Mouse (Mus musculus): ENCODE data around the gene Crabp1. TPM values are rescaled to one million over a fixed set of nuclear protein-coding genes. Genes with fewer than 3 reads are reported as not detected.

The Crabp1 gene
- polyA plus RNA-seq, 1 experiment: 0.21 TPM

DNA sequence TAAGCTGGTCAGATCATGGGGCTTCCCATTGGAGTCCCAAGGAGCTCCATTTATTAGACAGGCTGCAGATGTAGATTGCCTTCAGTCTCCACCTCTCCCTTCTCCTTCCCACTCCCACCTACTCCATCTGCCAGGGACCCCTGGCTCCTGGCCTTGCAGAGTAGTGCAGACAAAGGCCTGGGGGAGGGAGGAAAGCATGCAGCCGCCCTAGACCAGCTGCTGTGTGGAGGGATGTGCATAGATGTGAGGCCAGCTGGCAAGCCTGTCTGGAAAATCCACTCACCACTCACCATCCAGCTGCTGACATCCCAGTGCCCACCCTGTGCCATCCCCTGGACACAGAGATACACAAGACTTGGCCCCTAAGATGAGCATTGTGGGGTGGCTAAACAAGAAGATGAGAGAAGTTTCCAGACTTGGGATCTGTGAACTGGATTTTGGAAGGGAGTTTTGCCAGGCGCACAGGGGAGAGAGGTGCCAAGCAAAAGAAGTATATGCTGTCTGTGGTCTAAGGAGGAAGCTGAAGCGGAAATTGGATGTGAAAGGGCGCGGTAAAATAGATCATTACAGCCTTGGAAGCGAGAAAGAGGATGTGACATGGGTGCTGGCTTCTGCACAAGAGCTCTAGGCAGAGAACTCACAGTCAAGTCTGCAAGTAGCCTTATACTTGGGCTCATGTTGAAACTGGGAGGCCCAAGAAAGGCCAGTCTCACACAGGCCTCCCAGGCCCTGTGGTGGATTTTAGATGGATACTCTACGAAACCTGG lies 14.2 kb upstream of the Crabp1 start:
- no peaks in the 10 kb centered on the region for H3K36me3 ChIP-seq (ENCODE audit: control insufficient read depth, insufficient read depth, low read length)
- no peak for DNase-seq (ENCODE audit: low read depth in 1 of 2, low spot score in 2 of 2)
- no peaks in the 10 kb centered on the region for H3K27me3 ChIP-seq (ENCODE audit: control insufficient read depth, insufficient read depth, low read length)
- H3K4me1 ChIP-seq (ENCODE audit: control insufficient read depth, insufficient read depth, insufficient read length): no peaks in the 10 kb centered on the region
- TF ChIP-seq CTCF (IDR thresholded peaks at IDR 0.05; ENCODE audit: extremely low read depth, insufficient read depth, insufficient read length, insufficient replicate concordance) (no peak), POLR2A (IDR thresholded peaks at IDR 0.05; ENCODE audit: low read depth, low read length) (no peak)
- no peak overlapping the region for H3K4me3 ChIP-seq (ENCODE audit: extremely low read depth, insufficient read depth, insufficient read length)
- WGBS: 65% methylated on average over 7 of the region's 7 CpGs
- no peak overlapping the region for H3K27ac ChIP-seq (ENCODE audit: insufficient read depth, low read length)

DNA sequence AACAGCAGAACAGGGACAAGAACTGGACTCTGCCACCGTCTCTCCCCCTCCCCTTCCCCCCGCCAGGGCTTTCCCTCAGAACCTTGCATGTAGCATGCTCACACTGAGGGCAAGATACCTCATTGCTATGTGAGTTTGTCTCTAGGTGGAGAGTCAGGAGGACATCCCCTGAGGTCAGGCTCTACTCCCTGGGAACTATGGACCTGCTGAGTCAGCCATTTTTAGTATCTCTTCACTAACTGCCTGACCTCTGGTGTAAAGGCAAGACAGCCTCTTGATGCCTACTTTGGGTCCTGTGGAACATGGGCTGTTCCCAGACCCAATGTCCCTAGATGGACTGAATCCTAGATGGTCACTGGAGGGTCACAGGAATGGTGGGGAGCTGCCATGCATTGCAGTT lies 12.9 kb upstream of the Crabp1 start:
- no peak for DNase-seq (ENCODE audit: low read depth in 1 of 2, low spot score in 2 of 2)
- Histone ChIP-seq H3K27ac (ENCODE audit: insufficient read depth, low read length) (no peak overlapping the region), H3K27me3 (ENCODE audit: control insufficient read depth, insufficient read depth, low read length) (no peaks in the 10 kb centered on the region), H3K4me3 (ENCODE audit: extremely low read depth, insufficient read depth, insufficient read length) (no peak overlapping the region), H3K4me1 (ENCODE audit: control insufficient read depth, insufficient read depth, insufficient read length) (no peaks in the 10 kb centered on the region), H3K36me3 (ENCODE audit: control insufficient read depth, insufficient read depth, low read length) (no peaks in the 10 kb centered on the region)
- TF ChIP-seq POLR2A (IDR thresholded peaks at IDR 0.05; ENCODE audit: low read depth, low read length): no peak
- TF ChIP-seq CTCF (IDR thresholded peaks at IDR 0.05; ENCODE audit: extremely low read depth, insufficient read depth, insufficient read length, insufficient replicate concordance): no peak
- 92% methylated on average over 2 of the region's 2 CpGs for WGBS

DNA sequence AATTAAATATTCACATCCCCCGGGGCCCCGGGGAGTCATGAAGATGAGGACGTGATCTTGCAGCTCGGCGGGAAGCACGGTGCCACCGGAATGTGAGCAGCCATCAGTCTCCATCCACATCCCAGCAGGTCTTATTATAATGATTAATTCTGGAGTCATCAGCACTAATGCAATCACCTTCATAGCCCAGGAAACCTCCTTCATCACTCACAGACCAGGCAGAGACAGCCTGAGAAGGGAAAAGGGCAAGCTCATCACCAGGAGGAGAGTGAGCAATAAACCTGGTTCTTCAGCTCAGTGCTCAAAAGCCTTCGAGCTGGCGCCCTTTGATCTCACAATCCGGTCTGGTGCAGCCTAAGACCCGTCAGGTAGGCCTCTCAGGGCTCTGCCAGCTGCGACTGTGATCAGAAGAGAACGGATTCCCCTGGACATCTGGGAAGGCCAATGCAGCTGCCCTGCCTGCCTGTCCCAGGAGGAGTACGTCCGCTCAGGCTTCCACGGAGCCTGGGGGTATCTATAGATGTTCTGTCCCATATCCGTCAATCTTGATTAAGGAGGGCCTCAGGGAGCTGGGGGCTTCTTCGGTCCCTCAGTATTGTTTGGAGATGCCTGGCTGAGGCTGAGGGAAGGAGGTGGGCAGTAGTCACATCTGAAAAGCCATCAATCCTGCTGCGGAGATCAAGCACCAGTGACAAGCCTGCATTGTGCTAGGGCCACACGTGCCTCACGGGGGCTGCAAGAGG lies 12.2 kb upstream of the Crabp1 start:
- TF ChIP-seq POLR2A (IDR thresholded peaks at IDR 0.05; ENCODE audit: low read depth, low read length): no peak
- TF ChIP-seq CTCF (IDR thresholded peaks at IDR 0.05; ENCODE audit: extremely low read depth, insufficient read depth, insufficient read length, insufficient replicate concordance): no peak
- no peak for DNase-seq (ENCODE audit: low read depth in 1 of 2, low spot score in 2 of 2)
- Histone ChIP-seq H3K4me1 (ENCODE audit: control insufficient read depth, insufficient read depth, insufficient read length) (no peaks in the 10 kb centered on the region), H3K27me3 (ENCODE audit: control insufficient read depth, insufficient read depth, low read length) (no peaks in the 10 kb centered on the region), H3K27ac (ENCODE audit: insufficient read depth, low read length) (no peak overlapping the region), H3K4me3 (ENCODE audit: extremely low read depth, insufficient read depth, insufficient read length) (no peak overlapping the region), H3K36me3 (ENCODE audit: control insufficient read depth, insufficient read depth, low read length) (no peaks in the 10 kb centered on the region)
- 68% methylated on average over 21 of the region's 21 CpGs for WGBS

DNA sequence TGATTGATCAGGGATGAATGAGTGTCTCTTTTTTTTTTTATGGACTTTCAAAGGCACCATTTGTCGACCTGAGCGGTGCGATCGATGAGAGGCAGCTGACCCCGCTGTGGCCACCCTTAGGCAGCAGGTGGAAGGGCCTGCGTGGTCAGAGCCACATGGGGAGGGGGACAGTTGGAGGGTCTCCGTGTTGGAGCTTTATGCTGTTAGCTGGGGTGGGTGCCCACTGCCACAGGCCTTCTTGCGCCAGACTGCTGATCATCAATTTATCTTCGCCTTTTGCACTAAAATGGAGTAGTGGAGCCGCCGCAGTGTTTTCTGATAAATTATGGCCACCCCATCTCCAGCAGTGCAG lies 11.6 kb upstream of the Crabp1 start:
- Histone ChIP-seq H3K4me1 (ENCODE audit: control insufficient read depth, insufficient read depth, insufficient read length) (no peaks in the 10 kb centered on the region), H3K4me3 (ENCODE audit: extremely low read depth, insufficient read depth, insufficient read length) (no peak overlapping the region), H3K27me3 (ENCODE audit: control insufficient read depth, insufficient read depth, low read length) (no peaks in the 10 kb centered on the region), H3K36me3 (ENCODE audit: control insufficient read depth, insufficient read depth, low read length) (no peaks in the 10 kb centered on the region), H3K27ac (ENCODE audit: insufficient read depth, low read length) (no peak overlapping the region)
- TF ChIP-seq POLR2A (IDR thresholded peaks at IDR 0.05; ENCODE audit: low read depth, low read length) (no peak), CTCF (IDR thresholded peaks at IDR 0.05; ENCODE audit: extremely low read depth, insufficient read depth, insufficient read length, insufficient replicate concordance) (no peak)
- 71% methylated on average over 11 of the region's 11 CpGs for WGBS
- DNase-seq (ENCODE audit: low read depth in 1 of 2, low spot score in 2 of 2): no peak

DNA sequence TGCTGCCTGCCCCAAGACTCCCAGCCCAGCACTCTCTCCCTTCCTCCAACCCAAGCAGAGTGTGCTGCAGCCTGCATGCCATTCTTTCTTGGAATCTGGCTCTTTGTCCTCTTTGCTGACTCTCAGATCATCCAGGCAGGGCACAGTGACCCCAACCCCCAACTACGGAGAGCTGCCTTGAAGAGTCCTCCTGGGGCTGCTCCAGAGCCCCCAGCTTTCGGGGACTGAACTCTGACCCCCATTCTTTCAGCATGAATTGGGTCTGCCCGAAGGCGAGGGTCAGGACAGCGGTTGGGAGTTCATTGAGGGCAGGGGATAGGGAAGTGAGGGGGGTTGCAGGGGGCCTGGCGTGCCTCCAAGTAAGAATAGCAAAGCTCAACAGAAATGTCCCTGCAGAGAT lies 5.0 kb upstream of the Crabp1 start:
- WGBS: 55% methylated on average over 6 of the region's 6 CpGs
- no peak overlapping the region for H3K27ac ChIP-seq (ENCODE audit: insufficient read depth, low read length)
- no peaks in the 10 kb centered on the region for H3K36me3 ChIP-seq (ENCODE audit: control insufficient read depth, insufficient read depth, low read length)
- H3K4me1 ChIP-seq (ENCODE audit: control insufficient read depth, insufficient read depth, insufficient read length): no peaks in the 10 kb centered on the region
- peaks cover 2% of the 10 kb centered on the region; the same call in 1 of the 2 replicates for H3K27me3 ChIP-seq (ENCODE audit: control insufficient read depth, insufficient read depth, low read length)
- H3K4me3 ChIP-seq (ENCODE audit: extremely low read depth, insufficient read depth, insufficient read length): no peak overlapping the region
- TF ChIP-seq POLR2A (IDR thresholded peaks at IDR 0.05; ENCODE audit: low read depth, low read length) (no peak), CTCF (IDR thresholded peaks at IDR 0.05; ENCODE audit: extremely low read depth, insufficient read depth, insufficient read length, insufficient replicate concordance) (no peak)
- DNase-seq (ENCODE audit: low read depth in 1 of 2, low spot score in 2 of 2): no peak

DNA sequence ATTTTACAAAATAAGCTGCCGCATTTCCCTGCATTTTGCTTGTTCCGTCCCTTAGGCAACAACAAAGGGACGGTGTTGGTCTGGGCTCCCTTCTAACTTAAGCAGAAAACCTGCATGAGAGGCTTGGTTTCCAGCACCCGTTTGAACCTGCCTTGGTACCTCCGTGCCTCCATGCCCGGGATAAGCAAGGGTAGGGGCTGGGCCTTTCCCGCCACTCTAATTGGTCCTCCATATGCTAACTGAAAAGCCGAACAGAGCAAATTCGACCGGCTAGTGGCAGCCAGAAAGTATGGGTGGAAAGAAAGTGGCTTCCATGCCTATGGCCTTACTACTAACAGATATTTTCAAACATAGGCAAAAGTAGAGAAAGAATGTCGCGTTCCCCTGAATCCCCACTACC lies 457 bp upstream of the Crabp1 start:
- H3K36me3 ChIP-seq (ENCODE audit: control insufficient read depth, insufficient read depth, low read length): no peaks in the 10 kb centered on the region
- H3K4me3 ChIP-seq (ENCODE audit: extremely low read depth, insufficient read depth, insufficient read length): no peak overlapping the region
- WGBS: 33% methylated on average over 12 of the region's 12 CpGs
- TF ChIP-seq POLR2A (IDR thresholded peaks at IDR 0.05; ENCODE audit: low read depth, low read length) (no peak), CTCF (IDR thresholded peaks at IDR 0.05; ENCODE audit: extremely low read depth, insufficient read depth, insufficient read length, insufficient replicate concordance) (no peak)
- H3K27ac ChIP-seq (ENCODE audit: insufficient read depth, low read length): no peak overlapping the region
- H3K27me3 ChIP-seq (ENCODE audit: control insufficient read depth, insufficient read depth, low read length): peaks cover 9% of the 10 kb centered on the region
- H3K4me1 ChIP-seq (ENCODE audit: control insufficient read depth, insufficient read depth, insufficient read length): no peaks in the 10 kb centered on the region
- no peak for DNase-seq (ENCODE audit: low read depth in 1 of 2, low spot score in 2 of 2)
